Mouse (Mus musculus) lung, postnatal 0 days (tissue): Measurements from ENCODE around the gene Perm1.

Experiments used
- CTCF ChIP-seq: IDR thresholded peaks from 2 replicates; pipeline ENCODE4 v1.5.1; 2016; ENCODE audit warnings: antibody characterized with exemption, mild to moderate bottlenecking
- EP300 ChIP-seq: IDR thresholded peaks from 2 replicates; pipeline ENCODE4 v1.6.1; 2016; ENCODE audit warnings: antibody characterized with exemption, mild to moderate bottlenecking, control low read depth

- no peak for TF ChIP-seq CTCF
- no peak for TF ChIP-seq EP300
Observed at GRCm38 (mm10) chr4:156208872-156209271, 6.8 kb upstream of the Perm1 start.
